Mouse (Mus musculus): ENCODE measurements around the gene Maip1.

GRCm38 (mm10) chr1:57436954-57437353, 30.8 kb downstream of the Maip1 start:
- TF ChIP-seq CTCF (conservative IDR thresholded peaks at IDR 0.05; ENCODE audit: low read length) (no peak), NANOG (IDR thresholded peaks at IDR 0.05; ENCODE audit: borderline replicate concordance, low read length) (no peak), POU5F1 (IDR thresholded peaks at IDR 0.05; ENCODE audit: borderline replicate concordance, low read length) (no peak)
